Mouse (Mus musculus): ENCODE data around the gene Arfip1.

Arfip1 gene

GRCm38 (mm10) chr3:84455733-84456417, 126.5 kb downstream of the Arfip1 start:
- DNase-seq (ENCODE audit: inconsistent ontology term) = no peak

- DNase-seq (ENCODE audit: inconsistent ontology term) = peak; percentile 59
Observed at GRCm38 (mm10) chr3:84450651-84451050, 131.8 kb downstream of the Arfip1 start.

- DNase-seq (ENCODE audit: inconsistent ontology term) = no peak
Observed at GRCm38 (mm10) chr3:84449015-84449414, 133.4 kb downstream of the Arfip1 start.

GRCm38 (mm10) chr3:84447803-84448202, 134.6 kb downstream of the Arfip1 start:
- DNase-seq (ENCODE audit: inconsistent ontology term) = no peak

All from Muller cell, postnatal 12 days (primary cell).